Mouse (Mus musculus) left cerebral cortex, postnatal 36 days (tissue): Measurements from ENCODE around the gene Trpm8. TPM values are rescaled to one million over a fixed set of nuclear protein-coding genes. Genes with fewer than 3 reads are reported as not detected.

ENCODE experiments used
- DNase-seq, 2 experiments: peaks; one replicate each; pipeline ENCODE4 v3.0.0; 2021 to 2022; ENCODE audit warnings: low spot score in 2 of 2, mixed read lengths in 1 of 2
- intact Hi-C: fragments of 180-260 bp; cut with DNase I; formaldehyde crosslinking; loops from one replicate; pipeline ENCODE4 v1.15.1; 2025
- total RNA-seq, 2 experiments: library from RNA; stranded (reverse); gene quantifications; 2 replicates each; pipeline ENCODE4 v1.2.3; 2021

The Trpm8 gene
- total RNA-seq, 2 experiments from 2014 or later, result 0.25 TPM; not detected in 1

- DNase-seq, result no peak
- intact Hi-C loops, result no loop called here
Measured at GRCm38 (mm10) chr1:88393321-88393720, 115.9 kb downstream of the Trpm8 start.

GRCm38 (mm10) chr1:88403378-88403777 is 125.9 kb downstream of the Trpm8 start:
- intact Hi-C loops, result no loop called here
- DNase-seq, result no peak

- intact Hi-C loops, result no loop called here
- DNase-seq, result no peak
Measured at GRCm38 (mm10) chr1:88406078-88406806, 128.8 kb downstream of the Trpm8 start.

GRCm38 (mm10) chr1:88406807-88407198 is 129.3 kb downstream of the Trpm8 start, which contains the start of gene Spp2:
Gene Spp2, plus strand, starts transcription at chr1:88406961.
- no peak for DNase-seq
- intact Hi-C loops, result no loop called here

GRCm38 (mm10) chr1:88408340-88408739 is 130.9 kb downstream of the Trpm8 start:
- DNase-seq, result no peak
- intact Hi-C loops, result no loop called here

- DNase-seq, result no peak
- intact Hi-C loops, result no loop called here
Measured at GRCm38 (mm10) chr1:88412013-88412412, 134.6 kb downstream of the Trpm8 start.

GRCm38 (mm10) chr1:88418943-88419342 is 141.5 kb downstream of the Trpm8 start:
- intact Hi-C loops, result no loop called here
- no peak for DNase-seq

- DNase-seq, result no peak
- intact Hi-C loops, result loop anchor here (10.0 kb wide), 1 partner anchor 773 kb away; no protein-coding TSS in a partner anchor
Measured at GRCm38 (mm10) chr1:88422045-88422444, 144.6 kb downstream of the Trpm8 start.

GRCm38 (mm10) chr1:88422846-88423395 is 145.5 kb downstream of the Trpm8 start:
- no peak for DNase-seq
- intact Hi-C loops, result loop anchor here (10.0 kb wide), 1 partner anchor 772 kb away; no protein-coding TSS in a partner anchor

- peak; percentile 75 to 78 for DNase-seq
- intact Hi-C loops, result loop anchor here (2.0 to 10.0 kb wide), 3 partner anchors 280 to 770 kb away; no protein-coding TSS in a partner anchor
Measured at GRCm38 (mm10) chr1:88424602-88425252, 147.3 kb downstream of the Trpm8 start.

- DNase-seq, result no peak
Measured at GRCm38 (mm10) chr1:88427987-88428741, 150.7 kb downstream of the Trpm8 start.

GRCm38 (mm10) chr1:88429413-88429812 is 152.0 kb downstream of the Trpm8 start:
- intact Hi-C loops, result loop anchor here (10.0 kb wide), 1 partner anchor 765 kb away; no protein-coding TSS in a partner anchor
- no peak for DNase-seq

More at GRCm38 (mm10) chr1:88427987-88428741, 150.7 kb downstream of the Trpm8 start:
- intact Hi-C loops, result loop anchor here (10.0 kb wide), 1 partner anchor 767 kb away; no protein-coding TSS in a partner anchor

GRCm38 (mm10) chr1:88431262-88431661 is 153.8 kb downstream of the Trpm8 start:
- no peak for DNase-seq
- intact Hi-C loops, result no loop called here

- DNase-seq, result no peak
- intact Hi-C loops, result no loop called here
Measured at GRCm38 (mm10) chr1:88432601-88433000, 155.1 kb downstream of the Trpm8 start.

- no peak for DNase-seq
- intact Hi-C loops, result no loop called here
Measured at GRCm38 (mm10) chr1:88433096-88433883, 155.8 kb downstream of the Trpm8 start.

GRCm38 (mm10) chr1:88434057-88434456 is 156.6 kb downstream of the Trpm8 start:
- intact Hi-C loops, result no loop called here
- DNase-seq, result no peak

- intact Hi-C loops, result no loop called here
Measured at GRCm38 (mm10) chr1:88437206-88438126, 160.0 kb downstream of the Trpm8 start.

More at GRCm38 (mm10) chr1:88437206-88438126, 160.0 kb downstream of the Trpm8 start:
- no peak for DNase-seq
